Mouse (Mus musculus): Measurements from ENCODE around the gene Kat6b.

GRCm38 (mm10) chr14:21585491-21586251, 104.4 kb downstream of the Kat6b start:
- TF ChIP-seq POLR2A (IDR thresholded peaks at IDR 0.05; ENCODE audit: low read depth, low read length) (no peak), CTCF (conservative IDR thresholded peaks at IDR 0.05 in 1 of 2, IDR thresholded peaks at IDR 0.05 in 1 of 2; ENCODE audit: low read depth in 2 of 2, low read length in 2 of 2) (no peak), HCFC1 (IDR thresholded peaks at IDR 0.05; ENCODE audit: low read depth, low read length) (no peak), ZNF384 (IDR thresholded peaks at IDR 0.05; ENCODE audit: low read depth, low read length) (no peak), USF1 (IDR thresholded peaks at IDR 0.05; ENCODE audit: low read depth, low read length) (no peak), ELF1 (IDR thresholded peaks at IDR 0.05; ENCODE audit: low read depth, low read length) (no peak), USF2 (conservative IDR thresholded peaks at IDR 0.05; ENCODE audit: low read depth, low read length) (no peak)

Measured in CH12.LX (cell line).